Mouse (Mus musculus): Measurements from ENCODE around the gene Trappc6a.
A peak's percentile ranks its signal among the peaks of the same experiment; 100 is the strongest.

The Trappc6a gene

GRCm38 (mm10) chr7:19523757-19524419 lies 15.7 kb downstream of the Trappc6a start:
- peak; percentile 82 for DNase-seq (ENCODE audit: extremely low spot score)

DNA sequence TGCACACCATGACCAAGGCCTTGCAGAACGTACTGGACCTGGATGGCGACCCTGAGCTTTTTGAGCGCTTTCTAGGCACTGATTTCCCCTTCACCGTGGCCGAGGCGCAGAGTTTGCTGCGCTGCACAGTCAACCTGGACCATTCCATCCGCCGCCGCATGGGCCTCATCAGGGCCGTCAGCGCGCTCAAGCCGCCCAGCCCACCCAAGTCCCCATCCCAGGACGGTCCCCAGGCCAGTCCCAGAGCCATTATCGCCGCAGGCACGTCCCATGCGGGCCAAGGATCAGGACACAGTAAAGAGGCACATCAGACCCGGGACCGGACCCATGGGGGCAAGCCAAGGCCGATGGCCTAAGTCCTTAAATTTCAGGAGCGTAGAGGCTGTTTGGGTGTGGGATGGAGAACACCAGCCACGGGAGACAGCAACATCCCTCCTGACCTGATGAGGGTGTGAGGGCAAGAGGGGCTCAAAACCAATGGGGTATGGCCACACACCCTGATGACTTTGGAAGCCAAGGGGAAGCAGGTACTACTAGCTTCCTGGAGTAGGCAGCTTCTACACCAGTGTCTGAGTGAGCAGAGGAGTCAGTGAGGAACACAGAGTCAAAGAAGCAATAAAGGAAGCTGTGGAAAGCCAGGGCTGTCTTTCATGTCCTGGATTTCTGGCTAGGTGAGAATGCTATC lies 16.4 kb downstream of the Trappc6a start:
- DNase-seq (ENCODE audit: extremely low spot score): no peak

DNA sequence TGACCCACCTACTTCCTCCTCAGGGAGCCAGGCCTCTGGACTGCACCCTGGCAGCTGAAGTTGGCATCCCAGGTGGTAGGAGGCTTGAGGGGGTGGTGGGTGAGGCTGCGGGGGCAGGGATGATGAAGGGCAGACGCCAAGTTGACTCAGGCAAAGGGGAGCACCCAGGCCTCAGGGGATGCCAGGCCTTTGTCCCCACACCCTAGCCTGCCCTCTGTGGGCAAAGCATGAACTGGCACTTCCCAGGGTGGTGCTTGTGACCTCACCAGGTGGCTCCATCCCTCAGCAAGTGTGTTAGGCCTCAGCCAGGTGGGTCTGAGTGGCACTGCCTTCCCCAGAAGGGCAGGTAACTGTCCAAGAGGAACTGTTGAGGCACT lies 16.9 kb downstream of the Trappc6a start:
- no peak for DNase-seq (ENCODE audit: extremely low spot score)

DNA sequence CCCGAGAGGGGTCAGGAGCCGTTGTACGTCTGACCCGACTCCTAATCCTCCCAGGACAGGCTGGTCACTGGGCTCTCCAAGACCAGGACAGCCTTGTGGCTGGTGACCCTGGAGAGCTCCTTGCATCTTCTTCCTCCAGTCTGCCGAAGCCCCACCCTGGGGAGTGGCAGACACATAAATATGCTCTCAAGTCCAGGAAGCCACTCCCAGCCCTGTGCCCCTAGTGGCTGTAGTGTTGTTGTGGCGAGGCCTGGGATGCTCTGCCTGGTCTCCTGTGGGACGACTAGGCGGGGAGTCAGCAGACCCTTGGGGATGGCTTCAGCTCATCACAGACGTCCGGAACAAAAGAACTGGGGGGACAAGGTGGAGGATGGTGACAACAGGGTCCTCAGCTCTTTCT lies 22.9 kb downstream of the Trappc6a start:
- no peak for DNase-seq (ENCODE audit: extremely low spot score)

DNA sequence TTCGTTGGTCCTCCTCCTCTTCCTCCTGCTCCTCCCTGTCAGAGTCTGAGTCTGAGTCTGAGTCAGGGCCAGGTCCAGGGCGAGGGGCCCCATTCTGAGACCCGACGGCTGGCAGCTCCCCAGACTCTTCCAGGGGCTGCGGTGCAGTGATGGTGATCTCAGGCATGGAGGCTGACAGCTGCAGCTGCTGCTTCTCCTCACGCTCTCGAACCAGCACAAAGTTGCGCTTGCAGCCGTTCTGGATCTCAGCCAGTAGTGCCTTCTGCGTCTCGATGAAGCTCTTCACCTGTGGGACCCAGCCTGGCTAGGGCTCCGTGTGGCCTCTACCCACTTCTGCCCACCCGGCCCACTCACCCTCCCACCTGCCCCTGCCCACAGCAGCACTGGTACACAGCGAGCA lies 24.0 kb downstream of the Trappc6a start:
- DNase-seq (ENCODE audit: extremely low spot score): no peak

GRCm38 (mm10) chr7:19534676-19535075 lies 26.5 kb downstream of the Trappc6a start:
- no peak for DNase-seq (ENCODE audit: extremely low spot score)

GRCm38 (mm10) chr7:19540771-19541566 lies 32.8 kb downstream of the Trappc6a start:
- no peak for DNase-seq (ENCODE audit: extremely low spot score)

- DNase-seq (ENCODE audit: extremely low spot score): no peak
These were observed 33.5 kb downstream of the Trappc6a start for GRCm38 (mm10) chr7:19541681-19542154.

- DNase-seq (ENCODE audit: extremely low spot score): no peak
These were observed 34.0 kb downstream of the Trappc6a start for GRCm38 (mm10) chr7:19542155-19542691.

- DNase-seq (ENCODE audit: extremely low spot score): no peak
These were observed 35.4 kb downstream of the Trappc6a start for GRCm38 (mm10) chr7:19543584-19543983.

DNA sequence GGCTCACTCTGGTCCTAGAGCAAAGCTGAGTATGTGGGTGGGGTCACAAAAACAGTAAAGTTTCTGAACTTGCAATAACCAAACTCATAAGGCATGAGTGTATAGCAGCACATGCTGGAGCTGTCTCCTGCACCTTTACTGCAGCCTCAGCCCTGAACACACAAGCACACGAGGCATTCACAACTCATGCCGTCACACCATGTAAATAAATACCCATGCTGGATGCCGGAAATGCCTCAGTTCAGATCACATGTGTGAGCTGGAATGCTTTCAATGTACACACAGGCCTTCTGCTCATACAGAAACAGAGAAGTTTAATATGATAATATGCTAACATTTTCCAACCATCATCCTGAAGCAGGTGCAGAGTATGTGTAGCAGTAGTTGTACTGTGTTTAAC lies 37.8 kb downstream of the Trappc6a start:
- DNase-seq (ENCODE audit: extremely low spot score): no peak

DNA sequence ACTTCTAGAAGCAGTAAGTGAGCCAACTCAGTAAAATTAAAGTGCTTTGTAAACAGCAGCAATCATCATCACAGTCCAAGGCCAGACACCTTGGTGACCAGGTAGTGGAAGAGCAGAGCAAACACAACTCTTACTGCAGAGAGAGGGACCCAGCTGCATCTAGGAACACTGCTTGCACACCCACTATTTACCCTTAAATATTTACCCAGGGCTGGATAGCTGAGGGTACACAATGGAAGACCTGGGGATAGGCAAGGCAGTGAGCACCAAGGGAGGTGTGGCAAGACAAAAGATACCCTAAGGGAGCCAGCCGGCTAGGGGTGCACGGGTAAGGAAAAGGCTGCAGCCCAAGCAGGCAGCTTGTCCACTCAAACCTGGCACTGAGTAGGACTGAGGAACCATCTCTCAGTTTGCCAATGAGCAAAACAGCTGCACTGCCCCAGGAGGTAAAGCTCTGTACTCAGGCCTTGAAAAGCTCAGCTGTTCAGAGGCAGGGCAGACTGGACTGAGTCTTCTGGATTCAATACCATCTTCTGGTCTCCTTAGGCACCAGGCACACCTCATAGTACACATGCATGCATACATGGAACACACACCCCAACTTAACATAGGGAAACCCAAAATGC lies 39.3 kb downstream of the Trappc6a start:
- no peak for DNase-seq (ENCODE audit: extremely low spot score)

DNA sequence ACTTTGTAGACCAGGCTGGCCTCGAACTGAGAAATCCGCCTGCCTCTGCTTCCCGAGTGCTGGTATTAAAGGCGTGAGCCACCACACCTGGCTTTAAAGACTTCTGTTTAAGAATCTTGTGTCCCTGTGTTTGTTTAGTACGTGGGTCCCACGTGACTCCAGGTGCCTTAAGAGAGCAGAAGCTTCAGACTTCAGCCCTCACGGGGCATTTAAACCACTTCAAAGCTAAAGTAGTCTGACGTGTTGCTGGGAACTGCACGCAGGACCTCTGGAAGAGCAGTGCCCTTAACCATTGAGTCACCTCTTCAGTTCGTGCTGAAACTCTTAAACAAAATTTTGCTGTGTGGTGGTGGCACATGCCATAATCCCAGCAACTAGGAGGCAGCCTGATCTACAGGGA lies 41.2 kb downstream of the Trappc6a start:
- DNase-seq (ENCODE audit: extremely low spot score): no peak

- no peak for DNase-seq (ENCODE audit: extremely low spot score)
These were observed 43.4 kb downstream of the Trappc6a start for GRCm38 (mm10) chr7:19551634-19552033.

GRCm38 (mm10) chr7:19552443-19552842 lies 44.2 kb downstream of the Trappc6a start:
- DNase-seq (ENCODE audit: extremely low spot score): no peak

DNA sequence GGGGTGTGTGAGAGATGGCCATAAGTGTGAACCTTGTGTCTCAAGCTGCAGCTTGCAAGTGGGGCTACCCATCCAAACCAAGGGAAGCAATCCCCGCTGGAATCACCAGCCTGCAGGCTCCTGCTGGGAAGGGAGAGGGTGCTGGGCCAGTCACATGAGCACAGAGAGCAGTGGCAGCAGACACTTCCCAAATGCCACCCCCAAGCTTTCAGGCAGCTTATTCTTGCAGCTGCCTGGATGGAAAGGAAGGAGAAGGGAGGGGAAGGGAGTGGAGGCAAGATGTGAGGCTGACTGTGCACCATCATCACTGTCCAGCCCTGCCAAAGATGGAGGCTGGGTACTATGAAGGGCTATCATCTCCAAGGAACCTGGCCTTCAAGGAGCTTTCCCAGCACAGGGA lies 46.0 kb downstream of the Trappc6a start:
- no peak for DNase-seq (ENCODE audit: extremely low spot score)

- DNase-seq (ENCODE audit: extremely low spot score): no peak
These were observed 48.9 kb downstream of the Trappc6a start for GRCm38 (mm10) chr7:19557086-19557485.

DNA sequence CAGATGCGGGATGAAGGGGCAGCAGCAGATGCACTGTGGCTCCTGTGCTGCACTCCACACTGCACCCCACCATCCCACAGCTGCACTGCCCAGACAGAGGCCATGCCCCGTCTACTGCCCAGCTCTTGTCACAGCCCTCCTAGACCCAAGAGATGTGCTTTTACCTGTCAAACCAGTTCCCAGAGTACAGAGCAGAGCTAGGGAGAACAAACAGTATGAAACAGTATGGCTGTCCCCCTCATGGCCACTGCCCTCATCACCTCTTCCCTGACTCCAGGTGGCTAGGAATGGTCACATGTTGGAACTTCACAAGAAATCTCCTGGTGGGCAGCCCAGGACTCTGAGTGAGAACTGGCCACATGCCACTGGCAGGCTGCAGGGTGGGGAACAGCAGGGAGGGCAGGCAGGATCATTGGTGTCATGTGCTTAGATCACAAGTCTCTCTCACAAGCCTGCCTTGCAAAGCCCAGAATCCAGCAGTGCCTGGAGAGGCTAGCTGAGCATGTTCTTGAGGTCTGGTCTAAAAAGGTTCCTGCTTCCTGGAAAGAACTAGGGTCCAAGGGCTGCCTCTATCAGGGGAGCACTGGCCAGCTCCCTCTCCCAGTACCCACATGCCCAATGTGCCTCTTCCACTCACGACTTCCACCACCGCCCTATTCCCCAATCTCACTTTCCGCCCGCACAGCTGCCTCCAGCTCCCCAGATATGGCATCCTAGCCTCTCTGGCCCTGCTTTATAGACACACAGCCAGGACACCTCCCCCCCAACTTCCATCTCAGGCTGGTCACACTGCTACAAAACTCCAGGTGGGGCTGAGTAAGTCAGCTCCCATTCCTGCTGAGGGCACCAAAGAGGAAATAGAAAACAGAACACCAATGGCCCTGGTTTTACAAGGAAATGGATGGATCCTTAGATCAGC lies 50.0 kb downstream of the Trappc6a start:
- DNase-seq (ENCODE audit: extremely low spot score): no peak

DNA sequence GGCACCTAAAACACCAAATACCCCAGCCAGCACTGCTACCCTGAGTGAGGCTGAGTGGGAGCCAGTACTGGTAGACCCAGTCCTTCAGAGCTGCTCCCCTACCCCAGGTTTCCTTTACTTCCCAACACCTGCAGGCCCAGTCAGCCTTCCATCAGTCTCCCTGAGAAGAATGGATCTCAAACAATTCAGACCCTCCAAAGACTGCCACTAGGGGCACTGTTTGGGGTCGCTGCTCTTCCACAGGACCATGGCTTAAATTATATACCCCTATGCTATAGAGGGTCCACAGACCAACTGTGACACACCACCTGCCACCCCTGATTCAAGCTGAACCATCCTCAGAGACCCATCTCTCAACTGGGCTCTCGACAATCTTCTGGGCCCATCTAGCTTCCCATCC lies 50.8 kb downstream of the Trappc6a start:
- DNase-seq (ENCODE audit: extremely low spot score): no peak

DNA sequence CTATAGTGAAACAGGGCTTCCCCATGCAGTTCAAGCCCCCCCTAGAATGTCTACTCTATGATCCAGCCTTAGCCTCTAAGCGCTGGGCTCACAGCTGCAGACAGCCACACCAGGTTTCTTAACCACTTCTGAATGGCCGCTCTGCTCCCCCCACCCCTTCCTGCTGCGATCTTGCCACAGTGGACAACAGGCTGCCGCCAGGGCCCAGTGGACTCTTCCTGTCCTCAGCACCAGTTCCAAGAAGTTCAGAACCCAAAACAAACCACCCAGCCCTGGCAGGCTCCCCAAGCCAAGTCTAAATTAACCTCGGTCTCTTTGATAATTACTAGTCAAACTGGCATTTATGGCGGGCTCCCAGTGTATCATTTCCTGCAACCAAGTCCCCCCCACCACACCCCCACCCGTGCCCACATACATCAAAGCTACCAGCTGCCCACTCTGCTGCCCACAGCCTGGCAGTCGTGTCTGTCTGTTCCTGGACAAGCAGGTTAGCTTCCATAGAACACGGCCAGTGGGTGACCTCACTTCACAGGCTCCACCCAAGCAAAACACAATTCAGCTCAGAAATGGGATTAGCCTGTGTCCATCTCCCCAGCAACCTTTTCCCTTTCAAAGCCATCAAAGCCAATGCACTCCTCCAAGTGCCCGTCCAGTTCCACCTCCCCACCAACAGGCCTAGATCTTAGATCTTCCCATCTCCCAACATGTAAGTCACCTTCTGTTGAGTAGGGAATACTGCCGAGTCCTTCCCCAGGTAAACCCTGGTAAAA lies 52.5 kb downstream of the Trappc6a start:
- no peak for DNase-seq (ENCODE audit: extremely low spot score)
